Mouse (Mus musculus): ENCODE measurements around the gene Ttc34.

The Ttc34 gene

DNA sequence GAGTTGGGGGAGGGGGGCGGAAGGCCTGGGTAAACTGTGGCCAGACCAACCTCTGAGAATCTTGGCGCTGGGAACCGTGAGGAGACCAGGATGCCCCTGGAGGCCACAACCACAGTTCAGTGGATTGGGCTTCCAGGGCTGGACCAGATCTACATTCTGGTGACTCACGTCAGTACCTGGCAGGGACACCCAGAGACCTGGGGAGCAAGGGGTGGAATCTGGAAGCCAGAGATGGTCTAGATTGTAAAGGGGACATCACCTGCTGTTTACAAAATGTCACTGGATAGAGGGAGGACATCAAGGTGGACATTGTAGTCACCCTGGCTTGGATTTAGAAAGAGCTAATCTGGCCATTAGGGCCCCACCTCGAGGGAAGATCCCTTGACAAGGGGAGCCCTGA, 58.3 kb downstream of the Ttc34 start:
- intact Hi-C loops (cut with DNase I): no loop called here

DNA sequence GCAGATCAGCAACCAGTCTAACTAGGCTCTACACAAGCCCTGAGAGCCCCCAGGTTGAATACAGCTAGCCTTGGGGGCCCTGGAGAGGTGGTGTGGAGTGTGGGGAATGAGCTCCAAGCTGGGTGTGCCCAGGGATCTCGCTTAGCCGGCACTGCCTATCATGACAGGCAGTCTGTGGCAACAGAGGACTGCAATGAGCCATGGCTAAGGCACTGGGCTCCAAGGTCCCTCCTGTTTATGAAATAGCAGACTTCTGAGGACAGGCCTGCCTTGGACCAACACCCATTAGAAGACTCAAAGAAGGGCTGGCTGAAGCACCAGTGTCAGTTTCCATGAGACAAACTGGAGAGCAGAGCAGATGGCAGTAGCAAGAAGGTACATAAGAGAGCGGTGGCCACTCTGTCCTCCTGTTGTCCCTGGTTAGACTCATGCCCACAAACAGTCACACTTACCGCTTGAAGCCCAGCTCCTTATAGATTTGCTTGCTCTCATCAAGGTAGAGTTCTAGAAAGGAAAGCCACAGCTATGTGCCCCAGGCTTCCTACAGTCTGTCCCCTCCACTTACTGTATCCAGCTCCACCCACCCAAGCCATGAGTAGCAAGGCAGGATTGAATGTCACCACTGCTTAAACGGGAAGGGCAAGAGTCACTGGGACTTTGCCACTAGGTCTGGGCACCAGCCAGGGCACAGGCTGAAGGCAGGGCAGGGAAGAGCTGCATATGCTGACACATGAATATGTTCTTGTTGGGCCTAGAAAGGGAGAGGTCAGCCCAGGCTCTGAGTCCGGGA, 60.6 kb downstream of the Ttc34 start:
- intact Hi-C loops (cut with DNase I): no loop called here

DNA sequence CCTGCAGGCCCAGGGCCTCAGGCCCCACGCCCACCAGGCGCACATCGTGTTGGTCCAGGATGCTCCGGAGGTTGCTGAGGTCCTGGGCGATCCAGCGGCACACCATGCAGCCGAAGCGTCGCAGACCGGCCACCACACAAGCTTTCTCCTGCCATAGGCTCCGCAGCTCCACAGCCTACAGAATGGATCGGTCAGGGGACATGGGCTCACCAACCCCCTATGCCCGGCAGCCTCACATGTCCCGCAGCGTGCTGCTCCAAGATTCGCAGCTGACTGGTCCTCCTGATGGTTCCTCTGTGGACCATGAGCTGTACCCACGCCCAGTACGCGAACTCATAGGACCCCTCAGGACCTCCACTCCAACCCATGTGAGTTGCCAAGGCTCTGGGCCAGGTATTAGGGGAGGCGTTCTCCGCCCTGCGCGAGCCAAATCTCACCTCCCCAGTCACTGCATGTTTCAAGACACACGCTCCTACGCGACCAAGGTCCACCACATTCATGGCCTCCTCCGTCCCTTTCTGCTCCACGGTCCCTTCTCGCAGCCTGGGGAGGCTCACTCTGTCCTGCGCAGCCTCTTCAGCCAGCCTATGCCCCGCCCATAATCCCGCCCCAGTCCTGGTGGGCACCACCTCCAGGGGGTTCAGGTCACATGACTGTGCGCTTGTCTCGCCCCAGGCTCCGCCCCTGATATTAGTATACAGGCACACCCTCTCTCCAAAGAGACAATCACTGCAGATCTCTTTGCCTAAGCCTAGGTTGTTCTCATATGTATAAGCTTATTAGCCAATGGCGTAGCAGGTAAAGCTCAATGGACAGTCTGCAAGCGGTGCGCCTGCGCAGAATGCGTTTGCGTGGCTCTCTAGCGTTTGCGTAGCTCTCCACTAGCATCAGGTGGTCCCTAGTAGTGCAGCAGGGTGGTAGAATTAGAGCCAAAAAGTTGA, 61.5 kb downstream of the Ttc34 start, which contains the start of gene Fam213b:
TSS of gene Fam213b (minus strand) at position 630 of the 941 bp plus-strand sequence.
- intact Hi-C loops (cut with DNase I): no loop called here

DNA sequence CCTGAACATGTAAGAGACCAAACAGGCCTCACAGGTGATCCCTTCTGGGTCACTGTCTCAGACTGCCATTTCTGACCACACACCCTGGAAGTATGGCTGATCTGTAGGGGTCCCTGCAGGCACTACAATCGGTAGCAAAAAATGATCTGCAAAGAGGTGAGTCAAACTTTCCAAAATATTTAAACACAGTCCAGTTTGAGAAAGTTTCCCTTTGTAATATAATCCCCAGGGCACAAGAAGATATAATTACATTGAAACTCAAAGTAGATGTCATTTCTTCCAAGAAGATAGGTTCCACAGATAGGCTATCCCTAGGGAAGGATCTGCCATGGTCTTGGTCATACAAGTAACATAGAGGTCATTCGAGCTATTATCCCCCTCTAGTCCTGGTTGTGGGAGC, 65.1 kb downstream of the Ttc34 start:
- intact Hi-C loops (cut with DNase I): no loop called here

DNA sequence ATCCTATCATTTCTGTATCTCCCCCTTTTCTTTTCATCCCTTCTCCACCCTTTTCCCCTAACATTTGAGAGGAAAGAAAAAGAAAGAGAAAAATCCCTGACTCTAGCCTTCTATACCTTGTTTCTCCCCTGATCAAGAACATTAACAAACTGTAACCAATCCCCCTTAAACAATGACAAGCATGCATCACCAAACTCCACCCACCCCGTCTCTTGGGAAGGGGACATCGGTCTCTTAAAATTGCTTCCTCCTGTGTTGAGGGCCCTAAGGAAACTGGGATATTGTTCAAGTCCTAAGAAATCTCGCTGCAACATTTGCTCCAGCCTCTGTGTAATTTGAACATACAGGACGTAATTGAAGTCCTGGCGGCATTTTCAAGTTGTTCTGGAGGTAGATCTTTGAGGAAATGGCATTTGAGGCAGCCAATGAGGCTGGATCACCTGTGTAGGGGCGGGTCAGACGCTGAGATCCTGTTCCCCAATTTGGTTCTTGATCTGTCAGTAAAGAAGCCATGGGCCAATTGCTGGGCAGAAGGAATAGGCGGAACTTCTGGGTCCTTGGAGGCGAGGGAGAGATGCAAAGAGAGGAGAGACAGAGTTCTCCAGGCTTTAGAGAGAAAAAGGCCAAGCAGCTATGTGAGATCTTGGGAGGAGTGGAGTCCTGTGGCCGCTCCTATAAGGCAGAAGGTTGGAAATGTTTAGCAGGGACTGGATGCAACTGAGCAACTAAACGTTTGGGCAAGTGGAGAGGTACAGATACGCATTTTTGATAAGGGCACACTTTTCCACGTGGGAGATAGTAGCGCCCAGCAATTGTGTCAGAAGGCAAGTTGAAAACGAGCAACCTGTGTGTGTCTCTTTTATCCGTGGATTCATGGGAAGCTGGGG, 67.2 kb downstream of the Ttc34 start:
- intact Hi-C loops (cut with DNase I): no loop called here

DNA sequence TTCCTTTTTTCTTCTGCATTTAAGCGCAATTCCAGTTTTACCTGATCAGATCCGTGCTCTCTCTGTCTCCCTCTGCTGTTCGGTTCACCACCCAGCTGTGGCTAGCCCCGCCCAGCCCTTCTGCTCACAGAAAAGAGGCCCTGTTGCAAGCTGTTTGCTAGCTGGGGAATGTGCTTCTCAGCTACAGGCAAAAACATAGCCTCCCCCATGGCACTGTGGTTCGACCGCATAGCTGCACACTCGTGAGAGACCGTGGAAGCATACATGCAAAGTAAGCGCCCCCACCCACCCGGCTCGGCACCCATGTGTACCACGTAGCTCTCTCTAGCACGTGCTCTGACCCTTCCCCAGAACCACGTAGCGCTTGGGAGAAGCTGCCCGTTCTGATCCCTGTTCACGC, 70.6 kb downstream of the Ttc34 start:
- intact Hi-C loops (cut with DNase I): loop anchor here (2.0 kb wide), 1 partner anchor 31 kb away; no protein-coding TSS in a partner anchor

DNA sequence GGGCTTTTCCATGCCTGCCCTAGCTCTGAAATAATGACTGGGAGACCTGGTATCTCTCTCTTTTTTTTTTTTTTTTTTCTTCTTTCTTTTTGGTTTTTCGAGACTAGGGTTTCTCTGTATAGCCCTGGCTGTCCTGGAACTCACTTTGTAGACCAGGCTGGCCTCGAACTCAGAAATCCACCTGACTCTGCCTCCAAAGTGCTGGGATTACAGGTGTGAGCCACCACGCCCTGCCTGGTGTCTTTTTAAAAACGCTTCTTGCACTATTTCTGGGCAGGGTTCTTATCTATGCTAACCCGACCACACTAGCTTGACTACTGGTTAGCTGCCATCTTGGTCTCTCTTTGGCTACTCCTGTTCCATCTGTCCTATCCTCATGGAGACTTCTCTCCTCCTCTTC, 71.2 kb downstream of the Ttc34 start:
- intact Hi-C loops (cut with DNase I): no loop called here

DNA sequence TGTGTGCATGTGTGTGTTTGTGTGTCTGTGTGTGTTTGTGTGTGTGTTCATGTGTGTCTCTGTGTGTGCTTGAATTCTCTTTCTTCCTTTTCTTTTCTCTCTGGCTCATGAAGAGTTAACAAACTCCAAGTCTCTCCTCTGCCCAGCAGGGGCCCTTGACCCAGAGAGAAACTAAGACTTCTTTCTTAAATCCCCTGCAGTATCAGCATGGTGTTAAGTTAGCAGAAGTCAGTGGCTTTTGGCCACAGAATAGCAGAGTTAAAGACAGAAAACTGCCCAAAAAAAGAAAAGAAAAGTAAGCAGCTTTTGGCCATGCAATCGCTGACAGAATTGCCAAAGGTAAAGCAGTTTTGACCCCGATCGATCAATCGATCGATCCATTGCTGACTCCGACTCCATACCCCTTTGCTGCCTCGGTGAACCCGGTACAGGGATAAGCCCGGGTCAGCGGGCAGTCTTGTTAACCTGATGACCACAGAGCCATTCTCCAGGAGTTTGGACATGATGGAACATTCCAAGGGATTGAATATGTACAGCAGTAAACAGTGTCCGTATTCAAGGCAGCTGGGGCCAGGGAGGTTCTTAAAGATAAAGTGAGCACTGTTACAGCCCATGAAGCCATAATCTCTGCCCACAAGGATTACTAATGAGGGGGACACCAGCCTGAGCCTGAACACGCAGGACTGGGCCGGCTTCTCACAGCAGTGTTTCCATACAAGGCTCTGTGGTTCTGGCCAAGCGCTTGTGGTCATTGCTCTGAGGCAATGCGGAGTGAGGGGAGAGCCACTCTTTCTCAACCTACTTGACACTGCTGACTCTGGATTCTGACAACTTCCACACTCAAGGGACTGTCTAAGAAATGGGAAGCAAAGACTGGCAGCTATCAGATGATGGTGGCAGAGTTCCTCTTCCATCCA, 73.6 kb downstream of the Ttc34 start:
- intact Hi-C loops (cut with DNase I): no loop called here

DNA sequence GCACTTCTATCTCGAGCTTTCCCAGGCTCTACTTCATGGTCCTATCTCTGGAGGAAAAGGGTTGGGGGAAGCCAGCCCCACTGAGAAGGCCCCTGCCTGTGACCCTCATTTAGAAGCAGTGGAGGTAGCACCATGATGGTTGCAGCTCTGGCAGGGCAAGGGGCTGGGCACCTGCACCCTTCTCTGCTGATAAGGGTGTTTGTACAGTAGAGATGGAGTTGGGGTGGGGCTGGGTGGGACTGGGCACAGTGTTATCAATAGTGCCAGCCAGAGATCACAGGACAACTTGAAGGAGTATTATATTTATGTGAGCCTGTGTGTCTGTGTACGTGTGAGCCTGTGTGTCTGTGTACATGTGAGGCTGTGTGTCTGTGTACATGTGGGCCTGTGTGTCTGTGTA, 74.4 kb downstream of the Ttc34 start:
- intact Hi-C loops (cut with DNase I): no loop called here

DNA sequence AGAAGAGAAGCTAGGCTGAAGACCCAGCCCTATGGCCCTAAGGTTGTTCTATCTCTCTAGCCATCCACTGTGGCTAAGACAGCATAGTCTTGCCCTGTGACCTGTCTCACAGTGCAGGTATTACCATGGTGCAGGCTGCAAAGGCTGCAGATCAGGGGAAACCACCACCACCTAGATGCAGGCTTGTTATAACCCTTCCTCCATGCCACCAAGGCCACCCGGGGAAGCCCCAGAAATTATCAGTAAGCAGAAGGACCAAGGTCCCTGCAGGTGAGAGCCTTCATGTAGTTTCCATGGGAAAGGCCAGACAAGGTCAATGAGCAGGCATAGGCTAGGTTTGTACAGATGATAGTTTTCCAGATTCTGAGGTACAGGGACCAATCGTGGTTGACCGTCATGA, 76.6 kb downstream of the Ttc34 start:
- intact Hi-C loops (cut with DNase I): no loop called here

DNA sequence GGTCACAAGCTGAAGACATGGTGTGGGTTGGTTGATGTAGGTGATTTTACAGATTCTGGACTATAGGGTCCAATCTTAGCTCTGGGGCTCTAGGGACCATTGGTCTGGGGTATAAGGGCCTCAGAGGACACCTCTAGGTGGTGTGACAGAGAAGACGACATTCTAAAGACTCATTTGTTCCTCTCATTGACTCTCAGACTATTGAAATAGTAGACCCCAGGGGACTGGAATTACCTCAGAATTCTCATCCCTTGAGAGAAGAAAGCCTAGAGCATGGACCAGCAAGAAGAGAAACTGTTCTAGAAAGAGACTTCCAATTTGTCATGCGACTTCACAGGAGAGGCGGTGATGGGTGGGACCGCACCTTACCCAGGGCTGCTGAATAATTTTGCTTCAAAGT, 77.0 kb downstream of the Ttc34 start:
- intact Hi-C loops (cut with DNase I): no loop called here

DNA sequence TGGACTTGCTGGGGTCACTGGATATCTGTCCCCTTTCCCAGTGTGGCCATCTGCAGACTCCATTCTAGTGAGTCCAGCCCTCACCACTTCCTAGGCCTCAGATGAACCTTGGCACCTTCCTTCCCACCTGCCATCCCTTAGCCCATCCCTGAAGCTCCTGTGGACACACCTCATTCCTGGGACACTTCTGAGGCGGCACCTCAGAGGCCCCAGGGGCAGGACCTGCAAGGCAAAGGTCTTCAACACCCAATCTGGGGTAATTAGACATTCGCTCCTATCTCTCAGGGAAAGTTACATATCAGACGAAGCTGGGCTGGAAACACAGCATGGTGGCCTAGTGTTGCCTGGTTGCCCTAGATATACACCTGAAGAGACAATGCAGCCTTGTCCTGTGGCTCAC, 77.4 kb downstream of the Ttc34 start:
- intact Hi-C loops (cut with DNase I): no loop called here

DNA sequence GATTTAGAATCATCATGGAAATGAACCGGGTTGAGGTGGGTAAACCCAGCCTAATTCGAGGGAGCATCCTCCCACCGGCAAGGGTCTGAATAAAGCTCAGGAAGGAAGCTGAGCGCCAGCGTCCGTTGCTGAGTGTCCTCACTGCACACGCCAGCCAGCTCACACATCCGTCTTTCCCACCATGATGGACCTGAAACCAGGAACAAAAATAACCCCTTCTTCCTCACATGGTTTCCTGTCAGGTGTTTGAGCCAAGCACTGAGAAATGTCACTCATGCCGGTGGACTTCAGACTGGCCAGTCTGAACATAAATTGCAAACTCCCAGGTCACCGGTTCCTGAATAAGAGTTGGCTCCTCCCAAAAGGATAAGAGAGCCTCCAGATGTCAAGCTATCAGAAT, 78.0 kb downstream of the Ttc34 start:
- intact Hi-C loops (cut with DNase I): no loop called here

DNA sequence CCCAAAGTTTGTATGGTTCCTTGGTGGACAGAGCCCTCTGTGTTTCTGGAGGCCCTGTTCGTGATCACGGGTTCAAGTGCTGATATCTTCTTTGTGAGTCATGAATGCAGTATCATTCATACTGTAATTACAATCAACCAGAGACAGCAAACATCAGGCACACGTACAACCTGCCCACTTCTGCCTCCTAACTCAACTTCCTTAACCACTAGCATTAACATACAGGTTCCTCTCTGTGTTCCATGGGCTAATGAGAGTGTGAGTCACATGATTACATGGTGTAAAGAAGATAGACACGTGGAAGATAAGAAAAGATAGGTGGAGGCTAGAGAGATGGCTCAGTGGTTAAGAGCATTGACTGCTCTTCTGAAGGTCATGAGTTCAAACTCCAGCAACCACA, 79.4 kb downstream of the Ttc34 start:
- intact Hi-C loops (cut with DNase I): no loop called here

Data from adrenal gland (tissue).